Mouse (Mus musculus) hindbrain, postnatal 0 days (tissue): ENCODE measurements around the gene Thy1. TPM values are rescaled to one million over a fixed set of nuclear protein-coding genes. Genes with fewer than 3 reads are reported as not detected.

Source experiments
- ATAC-seq: fragments of 200-750 bp; cut with Nextera tagmentation; 2 replicates; pipeline ENCODE4 v1.8.0; 2017; ENCODE audit warnings: mild to moderate bottlenecking, moderate TSS enrichment, moderate library complexity
- DNase-seq: peaks from one replicate; pipeline ENCODE4 v3.0.0-alpha.2; 2015; ENCODE audit warnings: low spot score
- H3K27ac ChIP-seq: fragments of 300-500 bp; sonication (generic); 2 replicates; pipeline ENCODE4 v1.5.1; 2014; ENCODE audit warnings: mild to moderate bottlenecking
- H3K27me3 ChIP-seq: fragments of 300-500 bp; sonication (generic); 2 replicates; pipeline ENCODE4 v1.6.1; 2014; ENCODE audit warnings: low read length, mixed read lengths; ENCODE audit not compliant: insufficient read depth
- H3K36me3 ChIP-seq: fragments of 300-500 bp; sonication (generic); 2 replicates; pipeline ENCODE4 v1.6.1; 2014; ENCODE audit warnings: low read length, mixed read lengths; ENCODE audit not compliant: insufficient read depth
- H3K4me1 ChIP-seq: fragments of 300-500 bp; sonication (generic); 2 replicates; pipeline ENCODE4 v1.6.1; 2014; ENCODE audit warnings: antibody characterized with exemption, low read length, mixed read lengths; ENCODE audit not compliant: insufficient read depth
- H3K4me2 ChIP-seq: fragments of 300-500 bp; sonication (generic); 2 replicates; pipeline ENCODE4 v1.6.1; 2014; ENCODE audit warnings: low read depth, mild to moderate bottlenecking, low read length, moderate library complexity, mixed read lengths
- H3K4me3 ChIP-seq: fragments of 300-500 bp; sonication (generic); 2 replicates; pipeline ENCODE4 v1.5.1; 2014; ENCODE audit warnings: low read length
- H3K9ac ChIP-seq: fragments of 300-500 bp; sonication (generic); replicated peaks from 2 replicates; pipeline ENCODE4 v1.6.1; 2014; ENCODE audit warnings: mild to moderate bottlenecking, low read length, moderate library complexity, mixed read lengths
- H3K9me3 ChIP-seq: fragments of 300-500 bp; sonication (generic); 2 replicates; pipeline ENCODE4 v1.6.1; 2016; ENCODE audit warnings: low read length, mixed read lengths
- CTCF ChIP-seq: IDR thresholded peaks from 2 replicates; pipeline ENCODE4 v1.5.1; 2016; ENCODE audit warnings: antibody characterized with exemption, control low read depth, low read depth
- WGBS: fragments of 180-500 bp; shearing (Covaris S2); extraction: QIAGEN DNeasy Blood & Tissue Kit; methylation state at CpG from one replicate; pipeline ENCODE4 v1.1.7; 2014; 5-methylcytosine and 5-hydroxymethylcytosine counted together
- polyA plus RNA-seq: library from polyadenylated mRNA; unstranded; fragments of >200 nt; fragmentation: Nextera tagmentation; extraction: Ambion mirVana; gene quantifications from 2 replicates; pipeline ENCODE4 v1.2.1, GENCODE M21; 2015
- total RNA-seq: library from RNA; depleted of rRNA; stranded (reverse); fragments of >200 nt; gene quantifications from 2 replicates; pipeline ENCODE4 v1.2.3, GENCODE M21; 2014

Thy1 gene
- total and polyA plus RNA-seq, 2 experiments from 2014 or later: 51.1 to 138 TPM

GRCm38 (mm10) chr9:44082266-44082665, 39.1 kb downstream of the Thy1 start:
- no peak overlapping the region for H3K9ac ChIP-seq
- H3K4me3 ChIP-seq: no peak overlapping the region
- WGBS: 81% methylated on average over 5 of the region's 5 CpGs
- TF ChIP-seq CTCF: no peak
- H3K9me3 ChIP-seq: no peaks in the 10 kb centered on the region
- H3K27ac ChIP-seq: no peak overlapping the region
- H3K4me2 ChIP-seq: no peak overlapping the region
- DNase-seq (no peak), ATAC-seq (no peak)
- H3K36me3 ChIP-seq: no peaks in the 10 kb centered on the region
- H3K4me1 ChIP-seq: peaks cover 14% of the 10 kb centered on the region
- peaks cover 7% of the 10 kb centered on the region; the same call in 1 of the 2 replicates for H3K27me3 ChIP-seq

- ATAC-seq (no peak), DNase-seq (peak; percentile 33)
- H3K27me3 ChIP-seq: peaks cover 14% of the 10 kb centered on the region; the same call in 1 of the 2 replicates
- H3K4me1 ChIP-seq: peaks cover 22% of the 10 kb centered on the region
- no peak overlapping the region; the same call in 1 of the 2 replicates for H3K9ac ChIP-seq
- no peak for TF ChIP-seq CTCF
- H3K9me3 ChIP-seq: no peaks in the 10 kb centered on the region
- H3K27ac ChIP-seq: no peak overlapping the region
- 20% methylated on average over 23 of the region's 23 CpGs for WGBS
- H3K4me2 ChIP-seq: peak overlapping the region; percentile 93
- peak overlapping the region; percentile 57 for H3K4me3 ChIP-seq
- no peaks in the 10 kb centered on the region for H3K36me3 ChIP-seq
Measured at GRCm38 (mm10) chr9:44083392-44084121, 40.4 kb downstream of the Thy1 start.

GRCm38 (mm10) chr9:44084236-44084635, 41.1 kb downstream of the Thy1 start:
- DNase-seq (peak; percentile 19), ATAC-seq (no peak)
- Histone ChIP-seq H3K9ac (peak overlapping the region; percentile 57; the same call in 1 of the 2 replicates), H3K4me3 (peak overlapping the region; percentile 57), H3K4me1 (peaks cover 22% of the 10 kb centered on the region), H3K36me3 (no peaks in the 10 kb centered on the region), H3K27ac (no peak overlapping the region), H3K27me3 (peaks cover 14% of the 10 kb centered on the region; the same call in 1 of the 2 replicates), H3K9me3 (no peaks in the 10 kb centered on the region), H3K4me2 (peak overlapping the region; percentile 93)
- TF ChIP-seq CTCF: no peak
- WGBS: 6% methylated on average over 14 of the region's 14 CpGs

- Histone ChIP-seq H3K27me3 (peaks cover 14% of the 10 kb centered on the region; the same call in 1 of the 2 replicates), H3K36me3 (no peaks in the 10 kb centered on the region), H3K4me2 (peak overlapping the region; percentile 93), H3K27ac (no peak overlapping the region), H3K4me1 (peaks cover 22% of the 10 kb centered on the region), H3K4me3 (peak overlapping the region; percentile 57), H3K9me3 (no peaks in the 10 kb centered on the region), H3K9ac (peak overlapping the region; percentile 57)
- peak; percentile 80 for DNase-seq
- no peak for TF ChIP-seq CTCF
- under 1% methylated on average over 54 of the region's 62 CpGs for WGBS
- peak; percentile 54 for ATAC-seq
Measured at GRCm38 (mm10) chr9:44084659-44085229, 41.6 kb downstream of the Thy1 start.

DNA sequence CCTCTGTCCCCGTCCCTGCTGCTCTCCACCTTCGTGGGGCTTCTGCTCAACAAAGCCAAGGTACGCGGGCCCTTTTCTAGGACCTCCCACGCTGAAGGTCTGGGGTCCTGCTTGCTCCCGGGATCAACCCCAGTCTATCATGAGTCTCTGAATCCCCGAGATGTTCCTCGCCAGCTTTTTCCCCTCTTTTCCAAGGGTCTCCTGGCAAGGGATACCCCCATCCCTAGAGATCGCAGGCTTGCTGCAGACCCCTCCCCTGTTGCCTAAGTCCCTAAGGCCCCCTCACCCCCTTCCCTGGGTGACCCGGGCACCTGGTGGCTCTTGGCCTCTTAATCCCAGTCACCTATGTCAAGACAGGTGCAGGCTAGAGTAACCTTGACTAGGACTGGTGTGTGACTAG, 42.1 kb downstream of the Thy1 start:
- Histone ChIP-seq H3K27ac (no peak overlapping the region), H3K4me1 (peaks cover 22% of the 10 kb centered on the region), H3K4me3 (peak overlapping the region; percentile 57), H3K27me3 (peaks cover 14% of the 10 kb centered on the region; the same call in 1 of the 2 replicates), H3K4me2 (peak overlapping the region; percentile 93), H3K9me3 (no peaks in the 10 kb centered on the region), H3K9ac (peak overlapping the region; percentile 57), H3K36me3 (no peaks in the 10 kb centered on the region)
- ATAC-seq (no peak), DNase-seq (no peak)
- 6% methylated on average over 10 of the region's 10 CpGs for WGBS
- TF ChIP-seq CTCF: no peak

DNA sequence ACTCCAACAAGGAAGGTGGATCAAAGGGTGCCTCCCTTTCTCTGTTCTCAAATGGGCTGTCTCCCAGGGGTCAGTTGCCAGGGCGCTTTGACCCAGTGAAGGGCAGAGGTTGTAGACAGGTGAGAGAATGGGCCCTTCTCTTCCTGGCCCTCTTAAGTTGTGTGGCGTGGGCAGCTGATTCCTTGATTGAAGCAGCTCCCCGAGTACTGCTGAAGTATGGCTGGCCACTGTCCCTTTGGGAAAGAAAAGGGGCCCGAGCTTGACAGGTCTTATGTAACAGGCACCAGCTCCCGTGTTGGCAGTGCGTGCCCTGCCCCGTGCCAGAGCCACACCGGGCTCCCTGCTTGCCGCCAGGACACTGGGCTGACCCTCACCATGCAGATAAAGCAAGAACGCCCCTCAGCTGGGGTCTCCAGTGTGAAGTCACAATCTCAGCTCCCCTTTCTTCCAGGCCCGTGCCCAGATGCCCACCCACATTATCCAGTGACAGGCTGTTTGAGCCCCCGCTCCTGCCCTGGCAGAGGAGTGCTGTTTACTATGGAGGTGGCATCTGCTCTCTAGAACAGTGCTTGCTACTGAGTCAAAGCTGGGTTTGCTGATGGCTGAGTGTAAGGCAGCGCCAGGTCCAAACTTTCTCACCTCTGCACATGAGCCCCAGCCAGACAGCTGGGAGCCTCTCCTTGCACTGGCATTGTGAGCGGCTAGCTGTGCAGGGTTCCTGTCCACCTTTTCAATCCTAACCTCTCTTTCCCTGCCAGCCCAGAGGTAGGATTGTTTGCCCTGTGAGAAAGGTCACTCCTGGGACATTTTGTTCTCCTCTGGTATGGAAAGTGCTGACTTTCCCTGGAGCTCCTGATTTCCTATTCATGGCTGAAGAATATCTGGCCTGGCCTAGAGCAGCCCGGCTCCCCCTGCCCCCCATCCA, 42.8 kb downstream of the Thy1 start:
- peak overlapping the region; percentile 42; the same call in 1 of the 2 replicates for H3K27ac ChIP-seq
- DNase-seq: peak; percentile 36
- H3K4me1 ChIP-seq: peaks cover 22% of the 10 kb centered on the region
- 53% methylated on average over 15 of the region's 15 CpGs for WGBS
- peaks cover 14% of the 10 kb centered on the region; the same call in 1 of the 2 replicates for H3K27me3 ChIP-seq
- no peaks in the 10 kb centered on the region for H3K9me3 ChIP-seq
- H3K4me3 ChIP-seq: peak overlapping the region; percentile 57
- no peaks in the 10 kb centered on the region for H3K36me3 ChIP-seq
- no peak overlapping the region for H3K9ac ChIP-seq
- ATAC-seq: 0 out of 2 replicates have a peak, but pooled peaks have one; percentile 13
- TF ChIP-seq CTCF: no peak
- H3K4me2 ChIP-seq: peak overlapping the region; percentile 93
